Mouse (Mus musculus) layer of hippocampus, postnatal 36 days (tissue): ENCODE measurements around the gene Jph3. TPM values are rescaled to one million over a fixed set of nuclear protein-coding genes. Genes with fewer than 3 reads are reported as not detected.

Experiments used
- DNase-seq, 2 experiments: peaks; one replicate each; pipeline ENCODE4 v3.0.0; 2022
- total RNA-seq, 2 experiments: library from RNA; stranded (reverse); gene quantifications; 2 replicates each; pipeline ENCODE4 v1.2.3; 2021

The Jph3 gene
- total RNA-seq, 2 experiments from 2014 or later, result 310 to 313 TPM

DNA sequence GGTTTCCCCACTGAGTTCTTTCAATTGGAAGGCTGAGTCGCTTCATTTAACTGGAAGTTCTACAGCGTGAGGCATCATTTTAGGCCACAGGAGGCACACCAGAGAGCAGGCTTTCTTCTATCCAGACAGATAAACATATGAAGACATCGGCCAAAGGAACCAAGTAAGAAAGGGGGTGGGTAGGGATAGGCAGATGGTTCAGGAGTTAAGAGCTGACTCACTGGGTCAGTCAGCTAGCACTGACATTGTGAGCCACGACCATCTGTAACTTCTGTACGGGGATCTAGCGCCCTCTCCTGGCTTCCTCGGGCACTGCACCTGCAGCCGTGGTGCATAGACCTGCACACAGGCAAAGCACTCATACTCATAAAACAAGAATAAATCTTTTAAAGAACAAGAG lies 111.8 kb downstream of the Jph3 start:
- peak; percentile 48 to 63 for DNase-seq

DNA sequence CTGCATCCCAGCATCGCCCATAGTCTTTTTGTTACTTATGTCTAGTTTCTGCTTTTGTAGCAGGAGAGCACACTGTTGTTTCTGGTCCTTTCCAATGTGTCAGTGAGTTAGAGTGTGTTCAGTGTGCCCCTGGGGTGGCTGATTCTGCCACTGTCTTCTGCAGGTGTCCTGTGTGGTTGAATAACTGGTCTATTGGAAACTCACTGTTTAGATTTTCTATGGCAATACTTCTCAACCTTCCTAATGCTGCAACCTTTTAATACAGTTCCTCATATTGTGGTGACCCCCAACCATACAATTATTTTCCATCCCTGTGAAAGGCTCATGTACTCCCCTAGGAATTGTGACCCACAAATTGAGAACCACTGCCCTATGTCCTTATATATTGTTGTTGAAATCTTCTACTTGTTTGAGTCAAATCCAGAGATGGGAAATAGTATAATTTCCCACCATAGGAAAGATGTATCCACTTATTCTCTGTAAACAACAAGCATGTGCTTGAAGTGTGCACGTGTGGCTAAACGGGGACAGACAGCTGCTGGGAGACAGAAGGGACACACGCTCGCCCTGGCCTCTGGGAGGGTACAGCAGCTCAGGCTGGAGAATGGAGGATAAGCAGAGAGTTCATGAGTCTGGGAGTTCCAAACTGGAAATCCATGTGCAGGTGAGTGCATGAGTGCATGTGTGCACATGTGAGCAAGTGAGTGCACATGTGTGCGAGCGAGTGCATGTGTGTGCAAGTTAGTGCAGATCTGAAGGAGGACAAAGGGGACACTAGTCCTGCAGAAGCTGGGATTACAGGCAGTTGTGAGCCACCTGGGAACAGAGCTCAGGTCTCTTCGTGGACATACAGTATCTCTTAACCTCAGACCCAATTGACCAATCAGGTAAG lies 112.9 kb downstream of the Jph3 start:
- no peak for DNase-seq

DNA sequence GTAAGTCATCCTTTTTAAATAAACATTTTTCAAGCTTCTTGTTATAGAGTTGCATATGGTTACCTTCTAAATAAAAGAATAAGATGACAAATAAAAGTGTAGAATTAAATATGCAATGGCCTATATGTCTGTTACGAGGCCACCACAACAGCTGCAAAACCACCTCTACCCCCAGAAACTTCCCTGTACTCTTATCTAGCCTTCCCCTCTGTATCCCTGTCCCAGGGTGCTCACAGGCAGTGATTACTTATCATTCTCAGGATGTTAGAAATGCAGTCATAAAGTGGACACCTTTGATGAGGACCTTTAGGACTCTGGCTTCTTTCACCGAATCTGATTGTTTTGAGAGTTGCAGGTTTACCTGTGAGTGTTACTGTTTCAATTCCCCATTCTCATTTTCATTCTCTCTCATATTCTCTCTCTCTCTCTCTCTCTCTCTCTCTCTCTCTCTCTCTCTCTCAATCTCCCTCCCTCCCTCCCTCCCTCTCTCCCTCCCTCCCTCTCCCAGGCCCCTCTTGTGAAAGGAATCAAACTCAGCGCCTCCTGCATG lies 113.8 kb downstream of the Jph3 start:
- DNase-seq, result no peak

Other genes with a start within 250 kb of the Jph3 start
- not detected for gene 1700018B08Rik, start 185.3 kb upstream of the Jph3 start, total RNA-seq
- 100 to 1,000 TPM; 106 to 108 TPM for gene Fbxo31, start 150.8 kb upstream of the Jph3 start, total RNA-seq
- gene Map1lc3b, start 139.3 kb upstream of the Jph3 start, total RNA-seq, result 100 to 1,000 TPM; 160 to 180 TPM
- gene Zcchc14, start 76.7 kb upstream of the Jph3 start, total RNA-seq, result 100 to 1,000 TPM in 1 of 2 experiments, 10 to 100 TPM in 1; 93.6 to 102 TPM
- 10 to 100 TPM; 27.7 to 28.0 TPM for gene Klhdc4, start 99.9 kb downstream of the Jph3 start, total RNA-seq
- gene Slc7a5, start 178.1 kb downstream of the Jph3 start, total RNA-seq, result 10 to 100 TPM; 60.2 to 70.4 TPM
- not detected for gene Car5a, start 215.3 kb downstream of the Jph3 start, total RNA-seq
- gene Banp, start 220.1 kb downstream of the Jph3 start, total RNA-seq, result 10 to 100 TPM; 55.5 to 73.5 TPM